Comparison of ENCODE assay signal across 24 mouse cellular contexts in the genomic region with DNA sequence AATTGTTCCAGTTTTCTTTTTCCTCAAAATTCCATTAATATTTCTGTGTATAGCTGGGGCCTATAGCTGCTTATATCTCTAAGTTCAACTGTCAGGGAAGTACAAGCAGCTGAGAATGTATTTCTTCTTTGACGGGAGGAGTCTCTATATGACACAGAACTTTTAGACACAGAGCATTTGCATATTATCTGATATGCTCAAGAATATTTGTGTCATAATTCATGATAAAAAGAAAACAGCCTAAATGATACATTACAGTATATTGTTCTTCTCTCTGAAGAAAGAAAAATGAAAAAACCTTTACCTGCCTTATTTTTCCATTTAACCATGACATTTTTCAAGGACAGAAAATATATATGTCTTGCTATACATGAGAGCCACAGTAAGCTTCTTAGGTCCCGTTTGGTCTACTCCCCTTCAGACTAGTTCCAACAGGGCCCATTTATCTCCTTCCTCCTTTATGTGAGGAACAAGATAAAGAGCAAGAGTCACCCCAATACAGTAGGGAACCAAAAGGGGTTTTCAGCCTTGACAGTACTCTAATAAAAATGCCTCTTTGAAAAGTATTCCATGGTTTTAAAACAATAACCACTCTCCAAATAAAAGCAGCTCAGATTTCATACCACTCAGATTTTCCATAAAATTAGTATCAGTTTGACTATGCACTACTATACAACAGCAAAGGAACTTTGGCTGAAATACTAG.
DNase-seq lines count a peak whose midpoint lies in the region; ATAC-seq and TF ChIP-seq lines count a peak whose summit lies in the region.
"Had no signal": no experiment of that assay in that cellular context is flagged by ENCODE, and none has a peak within 500 bp of the region (broad histone marks: within the 10 kb centered on the region; RNA-seq: fewer than 3 reads in every experiment).

No protein-coding gene starts in this region.

- TF ChIP-seq EP300 in MEL (IDR thresholded peaks at IDR 0.05; ENCODE audit: low read depth in 1 of 2, low read length in 2 of 2): peak; percentile 40 to 58; a peak in 3 of 4 replicates

- H3K27me3 ChIP-seq in MEL (ENCODE audit: control insufficient read depth in 1 of 2, insufficient read depth in 2 of 2, low read length in 2 of 2): no peaks in the 10 kb centered on the region
- H3K27me3 ChIP-seq in forebrain, embryonic 11.5 days (ENCODE audit: control insufficient read depth, insufficient read depth, low read length): no peaks in the 10 kb centered on the region
- H3K27me3 ChIP-seq: embryonic facial prominence, embryonic 13.5 days; embryonic facial prominence, embryonic 15.5 days; forebrain, embryonic 15.5 days; Patski had no signal

- H3K9me3 ChIP-seq in MEL (replicated peaks; ENCODE audit: insufficient read depth, low read length): no peaks in the 10 kb centered on the region
- no peaks in the 10 kb centered on the region for H3K9me3 ChIP-seq in forebrain, embryonic 11.5 days (ENCODE audit: control insufficient read depth, low read length)
- H3K9me3 ChIP-seq: embryonic facial prominence, embryonic 13.5 days; embryonic facial prominence, embryonic 15.5 days; forebrain, embryonic 10.5 days; forebrain, embryonic 13.5 days; forebrain, embryonic 15.5 days; G1E had no signal

- TF ChIP-seq RAD21 in MEL (IDR thresholded peaks at IDR 0.05; ENCODE audit: low read depth, low read length): no peak

- peaks cover 3 to 15% of the 10 kb centered on the region in 2 experiments for H3K4me1 ChIP-seq in MEL (ENCODE audit: control insufficient read depth in 1 of 2, insufficient read depth in 2 of 2, low read length in 2 of 2)
- H3K4me1 ChIP-seq in forebrain, embryonic 11.5 days (replicated peaks; ENCODE audit: control insufficient read depth, insufficient read depth, low read length): peaks cover 4% of the 10 kb centered on the region; the same call in 1 of the 2 replicates
- H3K4me1 ChIP-seq: embryonic facial prominence, embryonic 13.5 days; embryonic facial prominence, embryonic 15.5 days had no signal

- peak in 1 of 2 experiments; percentile 67; a peak in 1 of 4 replicates for TF ChIP-seq POLR2A in MEL (IDR thresholded peaks at IDR 0.05; ENCODE audit: control insufficient read depth in 1 of 2, insufficient read depth in 1 of 2, low read depth in 1 of 2, low read length in 2 of 2, poor library complexity in 1 of 2)

- DNase-seq in MEL (ENCODE audit: low read depth, low spot score): peak; percentile 81
- peak; percentile 19 for DNase-seq in c-Kit-positive CD71-positive TER-119-negative erythroid progenitor cells, embryonic 14.5 days (ENCODE audit: low read depth)
- no peak for DNase-seq in forebrain, embryonic 11.5 days (ENCODE audit: low spot score)
- no peak for DNase-seq in ovary, postnatal 36 days (ENCODE audit: low spot score)
- DNase-seq: adrenal gland, adult 2 months; adrenal gland, postnatal 10 days; adrenal gland, postnatal 25 days; cerebellum, adult 11 months; cerebellum, adult 18-20 months; cerebellum, adult 8-10 months; cerebellum, adult 9-11 months; cerebellum, postnatal 14 days; cerebellum, postnatal 36 days; embryo, embryonic 11 days; forebrain, postnatal 0 days had no signal

- no peak overlapping the region for H3K27ac ChIP-seq in MEL (ENCODE audit: control insufficient read depth, low read depth, low read length)
- H3K27ac ChIP-seq in forebrain, embryonic 11.5 days (ENCODE audit: low read depth, low read length): no peak overlapping the region
- H3K27ac ChIP-seq: embryonic facial prominence, embryonic 13.5 days; embryonic facial prominence, embryonic 15.5 days; forebrain, embryonic 10.5 days; forebrain, embryonic 13.5 days; forebrain, embryonic 15.5 days had no signal

- no peak for TF ChIP-seq CTCF in MEL (IDR thresholded peaks at IDR 0.05 in 2 of 3, conservative IDR thresholded peaks at IDR 0.05 in 1 of 3; ENCODE audit: control insufficient read depth in 1 of 3, insufficient read depth in 1 of 3, low read depth in 2 of 3, low read length in 3 of 3, poor library complexity in 1 of 3, severe bottlenecking in 1 of 3)

- peak overlapping the region in 1 of 2 experiments; percentile 25; a peak in 2 of 4 replicates for H3K4me3 ChIP-seq in MEL (ENCODE audit: control insufficient read depth in 1 of 2, insufficient read depth in 1 of 2, low read depth in 2 of 2, low read length in 2 of 2)
- H3K4me3 ChIP-seq in forebrain, embryonic 11.5 days (ENCODE audit: low read depth, low read length): no peak overlapping the region
- H3K4me3 ChIP-seq: embryonic facial prominence, embryonic 13.5 days; embryonic facial prominence, embryonic 15.5 days; erythroblast, embryonic 14.5 days; forebrain, embryonic 10.5 days; forebrain, embryonic 13.5 days; forebrain, embryonic 15.5 days had no signal

- H3K9ac ChIP-seq in MEL (ENCODE audit: control insufficient read depth, low read depth, low read length, poor library complexity, severe bottlenecking): no peak overlapping the region
- no peak overlapping the region for H3K9ac ChIP-seq in forebrain, embryonic 11.5 days (ENCODE audit: low read length)
- H3K9ac ChIP-seq: embryonic facial prominence, embryonic 13.5 days; embryonic facial prominence, embryonic 15.5 days; forebrain, embryonic 13.5 days; forebrain, embryonic 15.5 days; forebrain, postnatal 0 days had no signal

- WGBS in forebrain, embryonic 11.5 days: 78% methylated on average over 2 of the region's 2 CpGs

- H3K79me2 ChIP-seq in MEL (ENCODE audit: control insufficient read depth, insufficient read depth, low read length, poor library complexity): no peaks in the 10 kb centered on the region

- no peak for ATAC-seq in forebrain, embryonic 11.5 days (replicated peaks; ENCODE audit: low FRiP score)
- ATAC-seq in activated CD4-positive, CD25-positive, alpha-beta regulatory T cell, adult 4 months: no peak
- ATAC-seq: forebrain, embryonic 13.5 days; forebrain, embryonic 15.5 days; forebrain, postnatal 0 days; Patski had no signal

- H3K36me3 ChIP-seq in MEL (ENCODE audit: control insufficient read depth in 1 of 2, insufficient read depth in 2 of 2, low read length in 2 of 2): peaks cover 0 to 12% of the 10 kb centered on the region in 2 experiments; a peak in 3 of 4 replicates
- H3K36me3 ChIP-seq in forebrain, embryonic 11.5 days (ENCODE audit: control insufficient read depth, insufficient read depth, low read length): no peaks in the 10 kb centered on the region
- H3K36me3 ChIP-seq: forebrain, embryonic 15.5 days had no signal

- H3K4me2 ChIP-seq in forebrain, embryonic 11.5 days (ENCODE audit: low read depth, low read length, severe bottlenecking): no peak overlapping the region
- H3K4me2 ChIP-seq: embryonic facial prominence, embryonic 13.5 days; embryonic facial prominence, embryonic 15.5 days; forebrain, embryonic 13.5 days; forebrain, embryonic 15.5 days had no signal

TF ChIP-seq in MEL, 35 proteins besides CTCF, POLR2A, EP300 and RAD21:
- TF ChIP-seq NELFE (IDR thresholded peaks at IDR 0.05; ENCODE audit: low read depth, low read length) (no peak), TBP (IDR thresholded peaks at IDR 0.05; ENCODE audit: low read depth, low read length) (peak; percentile 93), POLR2AphosphoS2 (IDR thresholded peaks at IDR 0.05; ENCODE audit: low read length) (peak; percentile 70; the same call in 1 of the 2 replicates), GATA1 (IDR thresholded peaks at IDR 0.05; ENCODE audit: low read depth, low read length) (peak; percentile 92), SIN3A (IDR thresholded peaks at IDR 0.05; ENCODE audit: low read length) (peak; percentile 71), CHD1 (IDR thresholded peaks at IDR 0.05; ENCODE audit: low read depth, low read length) (no peak), ETS1 (IDR thresholded peaks at IDR 0.05; ENCODE audit: low read depth, low read length) (peak; percentile 32; the same call in 1 of the 2 replicates), ZMIZ1 (IDR thresholded peaks at IDR 0.05; ENCODE audit: low read depth, low read length) (peak; percentile 96)

Comparison
In these comparisons a context has a peak if more than half of its experiments do, and no peak if none do; other contexts are left out.
1. DNase-seq: peak in MEL (single experiment) and c-Kit-positive CD71-positive TER-119-negative erythroid progenitor cells, embryonic 14.5 days (single experiment); none in forebrain, embryonic 11.5 days (single experiment) and ovary, postnatal 36 days (single experiment).